Mouse (Mus musculus) thymus, adult 2 months (tissue): ENCODE results near the gene Sephs1. TPM values are rescaled to one million over a fixed set of nuclear protein-coding genes. Genes with fewer than 3 reads are reported as not detected.

Experiments used
- DNase-seq: peaks from one replicate; pipeline ENCODE4 v3.0.0; 2021
- H3K27ac ChIP-seq: fragments of 200-500 bp; 2 replicates; pipeline ENCODE4 v1.5.1; 2012; ENCODE audit warnings: low read length, control low read depth; ENCODE audit not compliant: control insufficient read depth, insufficient read depth
- H3K27me3 ChIP-seq: fragments of 200-500 bp; 2 replicates; pipeline ENCODE4 v1.6.1; 2012; ENCODE audit warnings: mild to moderate bottlenecking, low read length, moderate library complexity, mixed read lengths; ENCODE audit not compliant: control insufficient read depth, insufficient read depth
- H3K36me3 ChIP-seq: fragments of 200-500 bp; 2 replicates; pipeline ENCODE4 v1.6.1; 2012; ENCODE audit warnings: mild to moderate bottlenecking, low read length, moderate library complexity; ENCODE audit not compliant: control insufficient read depth, insufficient read depth
- H3K4me1 ChIP-seq: fragments of 200-500 bp; replicated peaks from 2 replicates; pipeline ENCODE4 v1.6.1; 2012; ENCODE audit warnings: low read length; ENCODE audit not compliant: control insufficient read depth, insufficient read depth
- H3K4me3 ChIP-seq: fragments of 200-500 bp; 2 replicates; pipeline ENCODE4 v1.5.1; 2012; ENCODE audit warnings: mild to moderate bottlenecking, low read length, control low read depth, moderate library complexity; ENCODE audit not compliant: control insufficient read depth, insufficient read depth
- CTCF ChIP-seq: fragments of 200-500 bp; IDR thresholded peaks from 2 replicates; pipeline ENCODE4 v1.5.1; 2012; ENCODE audit warnings: mild to moderate bottlenecking, control low read depth, low read length, moderate library complexity, borderline replicate concordance; ENCODE audit not compliant: control insufficient read depth, poor library complexity, insufficient read depth; ENCODE audit errors: extremely low read depth
- POLR2A ChIP-seq: fragments of 200-500 bp; IDR thresholded peaks from 2 replicates; pipeline ENCODE4 v1.6.1; 2012; ENCODE audit warnings: mild to moderate bottlenecking, low read length, control low read depth, moderate library complexity; ENCODE audit not compliant: control insufficient read depth, poor library complexity, insufficient read depth; ENCODE audit errors: extremely low read depth
- WGBS: fragments of 180-500 bp; shearing (Covaris S2); methylation state at CpG from one replicate; pipeline ENCODE4 v1.1.7; 2018; 5-methylcytosine and 5-hydroxymethylcytosine counted together
- polyA plus RNA-seq: library from polyadenylated mRNA; depleted of rRNA; stranded (reverse); fragments of >200 nt; gene quantifications from 2 replicates; pipeline ENCODE4 v1.2.3, GENCODE M21; 2012

The Sephs1 gene
- polyA plus RNA-seq, 1 experiment = 34.4 TPM

GRCm38 (mm10) chr2:4900624-4901023, 19.3 kb downstream of the Sephs1 start:
- H3K27me3 ChIP-seq = no peaks in the 10 kb centered on the region
- H3K27ac ChIP-seq = no peak overlapping the region
- DNase-seq = no peak
- H3K36me3 ChIP-seq = peaks cover 43% of the 10 kb centered on the region
- WGBS = 95% methylated on average over 6 of the region's 6 CpGs
- TF ChIP-seq POLR2A (no peak), CTCF (no peak)
- H3K4me3 ChIP-seq = no peak overlapping the region
- H3K4me1 ChIP-seq = no peaks in the 10 kb centered on the region

- WGBS = 99% methylated on average over 5 of the region's 5 CpGs
- H3K36me3 ChIP-seq = peaks cover 56% of the 10 kb centered on the region
- no peak overlapping the region for H3K27ac ChIP-seq
- no peaks in the 10 kb centered on the region for H3K4me1 ChIP-seq
- H3K4me3 ChIP-seq = no peak overlapping the region
- no peaks in the 10 kb centered on the region for H3K27me3 ChIP-seq
- no peak for DNase-seq
- TF ChIP-seq CTCF (no peak), POLR2A (no peak)
These were observed 21.0 kb downstream of the Sephs1 start for GRCm38 (mm10) chr2:4902346-4902745.

GRCm38 (mm10) chr2:4907120-4907519, 25.8 kb downstream of the Sephs1 start:
- H3K36me3 ChIP-seq = peaks cover 39% of the 10 kb centered on the region

GRCm38 (mm10) chr2:4907916-4908315, 26.6 kb downstream of the Sephs1 start:
- WGBS = 75% methylated on average over 7 of the region's 7 CpGs
- Histone ChIP-seq H3K4me3 (no peak overlapping the region), H3K27ac (no peak overlapping the region), H3K4me1 (no peaks in the 10 kb centered on the region), H3K36me3 (peaks cover 35% of the 10 kb centered on the region), H3K27me3 (no peaks in the 10 kb centered on the region)
- TF ChIP-seq POLR2A (no peak), CTCF (no peak)
- no peak for DNase-seq

More at GRCm38 (mm10) chr2:4907120-4907519, 25.8 kb downstream of the Sephs1 start:
- Histone ChIP-seq H3K4me1 (no peaks in the 10 kb centered on the region), H3K4me3 (no peak overlapping the region), H3K27ac (no peak overlapping the region), H3K27me3 (no peaks in the 10 kb centered on the region)
- no peak for DNase-seq
- 96% methylated on average over 6 of the region's 6 CpGs for WGBS
- no peak for TF ChIP-seq CTCF
- TF ChIP-seq POLR2A = no peak

DNA sequence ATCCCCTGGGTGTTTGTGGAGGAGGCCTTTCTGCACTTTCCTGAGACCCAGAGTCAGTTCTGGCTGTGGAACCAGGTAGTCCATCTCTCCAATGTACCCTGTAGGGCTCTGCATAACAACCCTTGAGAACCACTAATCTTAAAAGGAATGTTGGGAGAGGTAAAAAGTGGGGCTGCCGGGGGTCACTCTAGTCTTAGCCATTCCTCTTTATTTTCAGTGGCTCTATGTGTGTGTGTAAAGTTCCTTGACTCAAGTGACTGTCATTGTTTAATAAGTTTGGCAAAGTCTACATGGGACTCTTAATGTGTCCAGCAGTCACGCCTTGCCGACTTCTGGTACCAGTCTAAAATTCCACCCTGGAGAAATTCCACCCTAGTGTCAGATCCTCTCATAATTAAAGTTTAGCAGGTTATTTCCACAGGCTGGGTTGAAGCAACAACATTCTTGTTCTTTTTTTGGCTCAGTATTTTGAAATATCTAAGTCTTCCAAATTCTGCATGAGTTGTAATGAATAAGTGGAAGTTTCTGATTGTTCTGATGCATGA, 27.5 kb downstream of the Sephs1 start:
- WGBS = 99% methylated on average over 3 of the region's 3 CpGs
- Histone ChIP-seq H3K36me3 (peaks cover 34% of the 10 kb centered on the region), H3K4me3 (no peak overlapping the region), H3K27ac (no peak overlapping the region), H3K27me3 (no peaks in the 10 kb centered on the region), H3K4me1 (no peaks in the 10 kb centered on the region)
- DNase-seq = no peak
- TF ChIP-seq POLR2A = no peak
- no peak for TF ChIP-seq CTCF

GRCm38 (mm10) chr2:4909909-4910308, 28.5 kb downstream of the Sephs1 start:
- WGBS = 88% methylated on average over 6 of the region's 6 CpGs
- Histone ChIP-seq H3K4me1 (no peaks in the 10 kb centered on the region), H3K27me3 (no peaks in the 10 kb centered on the region), H3K27ac (no peak overlapping the region), H3K36me3 (peaks cover 31% of the 10 kb centered on the region), H3K4me3 (no peak overlapping the region)
- no peak for DNase-seq
- TF ChIP-seq CTCF (no peak), POLR2A (no peak)

DNA sequence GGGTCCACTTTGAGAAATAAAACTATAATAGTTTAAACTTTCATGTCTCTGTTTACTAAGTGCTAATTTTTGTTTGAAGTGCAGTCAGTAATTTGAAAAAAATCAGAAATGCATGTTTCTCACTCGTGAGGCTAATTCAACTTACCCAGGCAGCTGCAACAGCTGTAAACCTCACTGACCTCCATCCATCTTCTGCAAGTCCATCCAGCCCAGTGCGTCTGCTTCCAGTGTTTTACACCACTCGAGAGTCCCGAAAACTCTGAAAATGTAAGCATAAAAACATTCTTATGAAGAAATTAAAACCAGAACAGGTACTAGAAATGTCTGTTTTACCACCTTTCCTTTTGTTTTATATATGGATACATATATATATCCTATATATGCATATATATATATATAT, 29.2 kb downstream of the Sephs1 start:
- 95% methylated on average over 4 of the region's 4 CpGs for WGBS
- H3K27ac ChIP-seq = no peak overlapping the region
- H3K27me3 ChIP-seq = no peaks in the 10 kb centered on the region
- H3K4me3 ChIP-seq = no peak overlapping the region
- peaks cover 30% of the 10 kb centered on the region for H3K36me3 ChIP-seq
- no peaks in the 10 kb centered on the region for H3K4me1 ChIP-seq
- TF ChIP-seq CTCF (no peak), POLR2A (no peak)
- DNase-seq = no peak
